Mouse (Mus musculus): ENCODE results near the gene Tex36. TPM values are rescaled to one million over a fixed set of nuclear protein-coding genes. Genes with fewer than 3 reads are reported as not detected.

The Tex36 gene
- not detected in 2 replicates for polyA plus RNA-seq (2014; fragmentation: Nextera tagmentation; extraction: Ambion mirVana)

GRCm38 (mm10) chr7:133602058-133602457, at the start of gene Tex36:
TSS of gene Tex36 (minus strand) at chr7:133602158.
- H3K4me2 ChIP-seq (ENCODE audit: low read depth, low read length), result no peak within 1 kb of the TSS
- no peak for ATAC-seq (ENCODE audit: low read depth)
- no peaks in the 10 kb centered on the region for H3K36me3 ChIP-seq (ENCODE audit: control insufficient read depth, insufficient read depth, low read length)
- no peak within 1 kb of the TSS for H3K27ac ChIP-seq (ENCODE audit: low read depth, low read length)
- H3K27me3 ChIP-seq (ENCODE audit: control insufficient read depth, insufficient read depth, low read length), result no peaks in the 10 kb centered on the region
- H3K9ac ChIP-seq (replicated peaks; ENCODE audit: low read depth, low read length), result no peak within 1 kb of the TSS
- H3K9me3 ChIP-seq (ENCODE audit: control insufficient read depth, low read length), result no peaks in the 10 kb centered on the region
- WGBS, result 61% methylated on average over 2 of the region's 2 CpGs
- no peaks in the 10 kb centered on the region for H3K4me1 ChIP-seq (ENCODE audit: control insufficient read depth, insufficient read depth, low read length)
- no peak within 1 kb of the TSS for H3K4me3 ChIP-seq (ENCODE audit: low read depth, low read length)

GRCm38 (mm10) chr7:133645716-133646115, 43.8 kb upstream of the Tex36 start:
- WGBS, result 87% methylated on average over 6 of the region's 6 CpGs

GRCm38 (mm10) chr7:133638821-133639220, 36.9 kb upstream of the Tex36 start:
- peaks cover 10% of the 10 kb centered on the region; the same call in 1 of the 2 replicates for H3K4me1 ChIP-seq (ENCODE audit: control insufficient read depth, insufficient read depth, low read length)
- H3K9ac ChIP-seq (replicated peaks; ENCODE audit: low read depth, low read length), result no peak overlapping the region
- no peaks in the 10 kb centered on the region for H3K27me3 ChIP-seq (ENCODE audit: control insufficient read depth, insufficient read depth, low read length)
- no peak for ATAC-seq (ENCODE audit: low read depth)
- H3K4me3 ChIP-seq (ENCODE audit: low read depth, low read length), result peak overlapping the region; percentile 96; the same call in 1 of the 2 replicates
- H3K4me2 ChIP-seq (ENCODE audit: low read depth, low read length), result peak overlapping the region; percentile 74; the same call in 1 of the 2 replicates
- H3K27ac ChIP-seq (ENCODE audit: low read depth, low read length), result no peak overlapping the region
- peaks cover 25% of the 10 kb centered on the region for H3K36me3 ChIP-seq (ENCODE audit: control insufficient read depth, insufficient read depth, low read length)
- no peaks in the 10 kb centered on the region for H3K9me3 ChIP-seq (ENCODE audit: control insufficient read depth, low read length)
- WGBS, result 90% methylated on average over 13 of the region's 13 CpGs

More at GRCm38 (mm10) chr7:133645716-133646115, 43.8 kb upstream of the Tex36 start:
- no peak overlapping the region for H3K4me2 ChIP-seq (ENCODE audit: low read depth, low read length)
- H3K9ac ChIP-seq (replicated peaks; ENCODE audit: low read depth, low read length), result no peak overlapping the region
- H3K9me3 ChIP-seq (ENCODE audit: control insufficient read depth, low read length), result no peaks in the 10 kb centered on the region
- H3K4me3 ChIP-seq (ENCODE audit: low read depth, low read length), result no peak overlapping the region
- peaks cover 73% of the 10 kb centered on the region for H3K36me3 ChIP-seq (ENCODE audit: control insufficient read depth, insufficient read depth, low read length)
- ATAC-seq (ENCODE audit: low read depth), result no peak
- H3K4me1 ChIP-seq (ENCODE audit: control insufficient read depth, insufficient read depth, low read length), result no peaks in the 10 kb centered on the region
- H3K27me3 ChIP-seq (ENCODE audit: control insufficient read depth, insufficient read depth, low read length), result no peaks in the 10 kb centered on the region
- no peak overlapping the region for H3K27ac ChIP-seq (ENCODE audit: low read depth, low read length)

DNA sequence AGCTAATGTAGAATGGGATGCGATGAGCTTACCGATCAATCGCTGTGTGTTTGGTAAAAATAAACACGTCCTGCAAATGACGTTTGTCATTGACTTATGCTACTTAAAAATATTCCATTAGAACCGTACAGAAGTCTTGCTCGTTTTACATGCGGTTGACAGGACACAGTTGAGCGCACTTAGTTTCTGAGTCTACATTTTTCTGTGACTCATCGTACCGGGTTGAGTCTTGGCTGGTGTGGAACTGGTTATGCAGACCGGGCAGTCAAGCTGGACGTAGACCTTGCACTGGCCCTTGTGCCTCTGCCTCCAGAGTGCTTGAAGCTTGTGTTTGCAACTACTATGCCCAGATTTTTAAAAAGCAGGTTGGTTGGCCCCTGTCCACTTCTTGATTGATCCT, 36.3 kb upstream of the Tex36 start:
- Histone ChIP-seq H3K36me3 (ENCODE audit: control insufficient read depth, insufficient read depth, low read length) (peaks cover 20% of the 10 kb centered on the region), H3K4me2 (ENCODE audit: low read depth, low read length) (peak overlapping the region; percentile 74), H3K27me3 (ENCODE audit: control insufficient read depth, insufficient read depth, low read length) (no peaks in the 10 kb centered on the region), H3K9ac (replicated peaks; ENCODE audit: low read depth, low read length) (peak overlapping the region; percentile 88), H3K9me3 (ENCODE audit: control insufficient read depth, low read length) (no peaks in the 10 kb centered on the region), H3K27ac (ENCODE audit: low read depth, low read length) (no peak overlapping the region), H3K4me1 (ENCODE audit: control insufficient read depth, insufficient read depth, low read length) (peaks cover 10% of the 10 kb centered on the region; the same call in 1 of the 2 replicates), H3K4me3 (ENCODE audit: low read depth, low read length) (peak overlapping the region; percentile 96)
- ATAC-seq (ENCODE audit: low read depth), result no peak
- 18% methylated on average over 13 of the region's 13 CpGs for WGBS

- Histone ChIP-seq H3K9me3 (ENCODE audit: control insufficient read depth, low read length) (no peaks in the 10 kb centered on the region), H3K4me3 (ENCODE audit: low read depth, low read length) (peak within 1 kb of the TSS; percentile 96), H3K9ac (replicated peaks; ENCODE audit: low read depth, low read length) (peak within 1 kb of the TSS; percentile 88), H3K4me2 (ENCODE audit: low read depth, low read length) (peak within 1 kb of the TSS; percentile 74), H3K4me1 (ENCODE audit: control insufficient read depth, insufficient read depth, low read length) (peaks cover 10% of the 10 kb centered on the region; the same call in 1 of the 2 replicates), H3K36me3 (ENCODE audit: control insufficient read depth, insufficient read depth, low read length) (peaks cover 14% of the 10 kb centered on the region), H3K27me3 (ENCODE audit: control insufficient read depth, insufficient read depth, low read length) (no peaks in the 10 kb centered on the region), H3K27ac (ENCODE audit: low read depth, low read length) (peak within 1 kb of the TSS; percentile 88)
- ATAC-seq (ENCODE audit: low read depth), result peak; percentile 98
- WGBS, result under 1% methylated on average over 74 of the region's 81 CpGs
These were observed 35.7 kb upstream of the Tex36 start, which contains the start of gene Edrf1 for GRCm38 (mm10) chr7:133637361-133638305. TSS of gene Edrf1 (plus strand) at chr7:133637543.

GRCm38 (mm10) chr7:133636738-133637352, 34.9 kb upstream of the Tex36 start:
- ATAC-seq (ENCODE audit: low read depth), result peak; percentile 65
- 3% methylated on average over 21 of the region's 21 CpGs for whole genome bisulfite sequencing

GRCm38 (mm10) chr7:133634932-133635650, 33.1 kb upstream of the Tex36 start:
- H3K4me2 ChIP-seq (ENCODE audit: low read depth, low read length), result no peak overlapping the region
- H3K9me3 ChIP-seq (ENCODE audit: control insufficient read depth, low read length), result no peaks in the 10 kb centered on the region
- no peak overlapping the region for H3K27ac ChIP-seq (ENCODE audit: low read depth, low read length)
- no peak for ATAC-seq (ENCODE audit: low read depth)
- no peaks in the 10 kb centered on the region for H3K27me3 ChIP-seq (ENCODE audit: control insufficient read depth, insufficient read depth, low read length)
- no peak overlapping the region for H3K4me3 ChIP-seq (ENCODE audit: low read depth, low read length)
- no peak overlapping the region for H3K9ac ChIP-seq (replicated peaks; ENCODE audit: low read depth, low read length)
- H3K36me3 ChIP-seq (ENCODE audit: control insufficient read depth, insufficient read depth, low read length), result no peaks in the 10 kb centered on the region
- H3K4me1 ChIP-seq (ENCODE audit: control insufficient read depth, insufficient read depth, low read length), result peaks cover 10% of the 10 kb centered on the region; the same call in 1 of the 2 replicates
- WGBS, result 62% methylated on average over 10 of the region's 12 CpGs

More at GRCm38 (mm10) chr7:133636738-133637352, 34.9 kb upstream of the Tex36 start:
- H3K4me2 ChIP-seq (ENCODE audit: low read depth, low read length), result peak overlapping the region; percentile 56
- no peaks in the 10 kb centered on the region for H3K9me3 ChIP-seq (ENCODE audit: control insufficient read depth, low read length)
- peaks cover 8% of the 10 kb centered on the region for H3K36me3 ChIP-seq (ENCODE audit: control insufficient read depth, insufficient read depth, low read length)
- peak overlapping the region; percentile 96 for H3K4me3 ChIP-seq (ENCODE audit: low read depth, low read length)
- peak overlapping the region; percentile 88 for H3K9ac ChIP-seq (replicated peaks; ENCODE audit: low read depth, low read length)
- peaks cover 10% of the 10 kb centered on the region; the same call in 1 of the 2 replicates for H3K4me1 ChIP-seq (ENCODE audit: control insufficient read depth, insufficient read depth, low read length)
- no peaks in the 10 kb centered on the region for H3K27me3 ChIP-seq (ENCODE audit: control insufficient read depth, insufficient read depth, low read length)
- peak overlapping the region; percentile 88 for H3K27ac ChIP-seq (ENCODE audit: low read depth, low read length)

GRCm38 (mm10) chr7:133632476-133632875, 30.5 kb upstream of the Tex36 start:
- Histone ChIP-seq H3K9ac (replicated peaks; ENCODE audit: low read depth, low read length) (no peak overlapping the region), H3K4me3 (ENCODE audit: low read depth, low read length) (no peak overlapping the region), H3K9me3 (ENCODE audit: control insufficient read depth, low read length) (no peaks in the 10 kb centered on the region), H3K4me2 (ENCODE audit: low read depth, low read length) (no peak overlapping the region), H3K27me3 (ENCODE audit: control insufficient read depth, insufficient read depth, low read length) (no peaks in the 10 kb centered on the region), H3K4me1 (ENCODE audit: control insufficient read depth, insufficient read depth, low read length) (no peaks in the 10 kb centered on the region), H3K36me3 (ENCODE audit: control insufficient read depth, insufficient read depth, low read length) (no peaks in the 10 kb centered on the region), H3K27ac (ENCODE audit: low read depth, low read length) (no peak overlapping the region)
- WGBS, result 32% methylated on average over 2 of the region's 2 CpGs
- no peak for ATAC-seq (ENCODE audit: low read depth)

All from neural tube, embryonic 14.5 days (tissue).